Mouse (Mus musculus) ovary, postnatal 14 days (tissue): ENCODE measurements around the gene Atp13a3.
"Not testable (repeated sequence)": the region's sequence is repeated elsewhere in the genome, so short reads cannot be mapped to it uniquely, and the experiment has no call there.

ENCODE experiments used
- DNase-seq: peaks from one replicate; pipeline ENCODE4 v3.0.0; 2022; ENCODE audit warnings: low spot score

Gene Atp13a3

DNA sequence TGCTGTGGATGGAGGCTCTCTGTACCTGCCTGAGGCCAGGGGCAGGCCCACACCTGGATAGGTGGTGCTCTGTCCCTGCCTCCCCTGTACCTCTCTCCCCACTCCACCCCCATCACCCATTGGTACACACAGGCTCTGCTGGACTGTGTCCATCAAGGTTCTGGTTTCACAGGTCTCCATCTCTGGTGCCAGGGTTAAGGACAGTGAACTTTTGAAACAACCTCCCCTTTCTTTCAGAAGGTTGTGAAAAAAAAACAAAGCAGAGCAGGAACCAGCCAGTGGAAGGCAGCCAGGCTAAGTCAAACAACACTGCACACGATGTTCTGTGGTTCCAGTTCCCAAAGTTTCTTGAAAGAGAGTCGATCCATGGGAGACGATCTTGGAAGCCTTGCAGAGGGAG lies 6.9 kb upstream of the Atp13a3 start:
- DNase-seq = no peak

GRCm38 (mm10) chr16:30410914-30411313 lies 5.1 kb upstream of the Atp13a3 start:
- no peak for DNase-seq

DNA sequence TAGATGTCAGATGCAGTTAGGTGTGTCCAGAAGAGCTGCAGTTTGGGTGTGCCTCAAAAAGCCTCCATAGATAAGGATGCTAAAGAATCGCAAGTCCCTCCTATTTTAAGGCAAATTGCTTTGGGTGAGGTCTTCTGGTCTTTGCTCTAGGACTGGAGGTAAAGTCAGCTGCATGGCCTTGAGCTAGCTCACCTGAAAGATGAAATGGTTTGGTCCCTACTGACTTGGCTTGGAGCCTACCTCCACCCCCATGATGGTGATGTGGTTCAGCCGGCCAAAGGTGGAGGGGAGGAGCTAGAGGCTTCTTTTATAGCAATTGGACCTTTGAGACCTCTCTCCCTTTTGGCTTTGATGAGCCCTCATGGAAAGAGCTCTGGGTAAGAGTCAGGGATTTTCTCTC lies 1.7 kb upstream of the Atp13a3 start:
- no peak for DNase-seq

- DNase-seq = no peak
Observed at GRCm38 (mm10) chr16:30403528-30403927, 2.2 kb downstream of the Atp13a3 start.

GRCm38 (mm10) chr16:30397127-30398057 lies 8.4 kb downstream of the Atp13a3 start:
- peak; percentile 16 for DNase-seq

GRCm38 (mm10) chr16:30395136-30395535 lies 10.6 kb downstream of the Atp13a3 start:
- DNase-seq = no peak

GRCm38 (mm10) chr16:30390650-30391340 lies 15.0 kb downstream of the Atp13a3 start:
- DNase-seq = no peak

DNA sequence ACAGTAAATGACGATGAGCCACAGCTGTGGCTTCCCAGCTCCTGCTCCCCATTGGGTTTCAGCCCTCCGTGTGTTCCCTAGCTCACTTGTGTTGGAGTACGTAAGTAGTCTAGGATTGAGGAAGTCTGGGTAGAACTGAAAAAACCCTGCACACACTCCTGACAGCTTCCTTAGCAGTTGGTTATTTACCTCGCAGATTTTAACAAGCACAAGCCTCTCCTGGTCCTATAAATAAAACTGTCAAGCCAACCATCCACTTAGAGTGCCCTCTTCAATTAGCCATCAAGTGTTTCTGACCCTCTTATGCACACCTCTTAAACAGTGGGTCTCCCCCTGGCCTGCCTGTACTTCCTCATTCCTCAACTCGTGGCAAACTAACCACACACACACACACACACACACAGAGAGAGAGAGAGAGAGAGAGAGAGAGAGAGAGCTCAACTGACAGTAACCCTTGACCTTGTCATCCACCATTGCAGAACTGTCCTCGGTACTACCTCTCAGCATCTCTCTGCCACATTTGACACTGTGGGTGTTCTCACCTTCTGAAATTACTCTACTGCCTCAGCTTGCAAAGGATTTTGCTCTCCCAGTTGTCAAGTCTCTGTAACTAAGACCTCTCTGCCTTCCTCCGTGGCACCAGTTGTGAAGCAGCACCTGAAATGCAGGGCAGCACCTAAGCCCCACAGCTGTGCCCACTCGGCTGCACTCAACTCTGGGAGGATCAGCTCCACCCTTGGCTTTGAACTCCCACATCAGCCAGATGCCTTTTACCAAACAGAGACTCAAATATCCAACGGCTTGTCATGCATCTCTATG lies 15.7 kb downstream of the Atp13a3 start:
- no peak for DNase-seq

DNA sequence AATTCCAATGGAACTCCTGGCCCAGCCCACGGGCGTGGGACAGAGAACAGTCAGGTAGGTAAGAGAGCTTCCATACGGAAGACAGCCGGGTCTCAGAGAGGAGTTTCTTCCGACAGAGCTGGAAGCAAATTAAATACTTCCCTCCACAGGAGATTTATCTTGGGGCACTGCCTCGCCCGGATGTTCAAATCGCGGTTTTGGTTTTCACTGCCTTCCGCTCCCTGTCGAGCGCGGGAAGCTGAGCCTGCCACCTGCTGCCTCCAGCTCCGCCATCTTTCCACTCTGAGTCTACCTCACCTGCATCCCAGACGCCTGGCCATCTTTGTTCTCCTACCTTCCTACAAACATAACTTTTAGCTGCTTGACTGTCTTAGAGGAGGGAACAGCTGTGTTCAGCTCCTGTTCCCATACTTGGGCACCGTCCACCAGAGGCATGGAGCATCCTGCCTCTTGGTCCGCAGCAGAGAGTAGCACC lies 16.5 kb downstream of the Atp13a3 start:
- DNase-seq = peak; percentile 11

- DNase-seq = peak; percentile 87
Observed at GRCm38 (mm10) chr16:30388522-30389209, 17.1 kb downstream of the Atp13a3 start.

DNA sequence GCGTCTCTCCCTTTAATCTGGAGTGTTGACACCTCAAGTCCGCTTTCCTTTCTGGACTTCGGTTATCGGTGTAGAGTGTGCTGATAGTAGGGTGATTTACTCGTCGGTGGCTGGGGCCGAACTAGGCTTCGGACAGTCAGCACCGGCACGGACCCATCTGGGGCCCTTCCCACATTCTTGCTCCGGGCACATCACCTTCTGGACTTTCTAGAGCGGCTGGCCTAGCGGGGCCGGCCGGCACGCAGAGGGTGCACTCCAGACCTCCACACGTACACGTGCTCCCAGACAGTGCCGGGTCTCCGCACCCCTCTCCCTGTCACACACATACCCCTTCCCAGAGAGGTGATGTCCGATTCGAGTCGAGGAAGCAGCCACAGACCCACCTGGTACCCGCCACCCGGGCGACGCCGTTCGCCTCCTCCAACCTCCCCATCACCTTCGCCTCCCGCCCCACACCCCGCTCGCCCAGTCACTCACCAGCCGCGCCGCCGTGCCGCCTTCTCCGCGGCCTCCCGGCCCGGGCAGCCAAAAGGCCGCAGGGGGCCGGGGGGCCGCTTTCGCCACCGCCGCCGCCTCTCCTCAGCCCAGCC lies 17.8 kb downstream of the Atp13a3 start:
- DNase-seq = peak; percentile 30

- no peak for DNase-seq
Observed at GRCm38 (mm10) chr16:30386911-30387439, 18.8 kb downstream of the Atp13a3 start.

- DNase-seq = no peak
Observed at GRCm38 (mm10) chr16:30385531-30385930, 20.2 kb downstream of the Atp13a3 start.

DNA sequence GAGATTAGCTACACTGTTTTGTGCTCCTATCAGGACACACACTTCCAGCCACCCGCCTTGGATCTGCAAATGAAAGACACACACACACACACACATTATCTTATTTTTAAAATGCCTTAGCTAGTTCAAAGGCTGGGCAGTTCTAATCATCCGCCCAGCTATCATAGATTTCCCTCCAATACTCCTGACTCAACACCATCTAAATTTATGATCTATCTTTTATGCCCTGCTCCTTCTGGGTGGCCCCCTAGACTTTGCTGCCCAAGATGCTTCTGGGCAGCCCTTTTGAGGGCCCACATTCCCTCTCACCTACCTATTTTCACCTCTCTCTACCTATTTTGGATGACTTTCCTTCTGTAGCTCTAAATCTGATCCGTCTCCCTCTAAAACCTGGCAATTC lies 29.5 kb downstream of the Atp13a3 start:
- no peak for DNase-seq

DNA sequence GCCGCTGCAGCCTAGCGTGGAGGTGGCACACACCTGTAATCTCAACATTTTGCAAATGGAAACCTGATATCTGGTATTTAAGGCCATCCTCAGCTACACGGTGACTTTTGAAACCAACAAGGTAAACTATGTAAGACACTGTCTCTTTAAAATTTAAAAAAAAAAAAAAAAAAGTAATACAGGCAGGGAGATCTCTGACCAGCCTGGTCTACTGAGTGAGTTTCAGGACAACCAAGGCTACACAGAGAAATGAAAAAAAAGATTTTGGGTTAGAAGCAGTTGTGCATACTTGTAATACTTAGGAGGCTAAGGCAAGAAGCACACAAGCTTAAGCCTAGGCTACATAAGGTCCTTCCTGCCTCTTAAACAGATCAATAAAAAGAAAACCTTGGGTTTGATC lies 30.8 kb downstream of the Atp13a3 start:
- DNase-seq = no peak

DNA sequence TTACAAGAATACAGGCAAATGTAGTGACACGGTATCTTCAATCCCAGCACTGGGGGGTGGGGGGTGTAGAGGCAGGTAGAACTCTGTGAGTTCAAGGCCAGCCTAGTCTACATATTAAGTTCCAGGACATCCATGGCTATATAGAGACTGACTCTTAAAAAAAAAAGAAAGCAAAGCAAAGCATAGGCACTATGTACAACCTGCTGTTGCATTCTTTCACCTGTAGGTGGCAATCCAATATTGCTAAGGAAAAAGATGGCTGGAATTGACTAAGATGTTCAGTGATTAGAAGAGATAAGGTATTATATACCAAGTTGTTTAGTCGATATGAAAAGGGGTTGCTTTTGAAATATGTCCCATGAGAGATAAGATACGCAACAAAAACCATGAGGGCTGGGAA lies 31.5 kb downstream of the Atp13a3 start:
- peak; percentile 37 for DNase-seq

DNA sequence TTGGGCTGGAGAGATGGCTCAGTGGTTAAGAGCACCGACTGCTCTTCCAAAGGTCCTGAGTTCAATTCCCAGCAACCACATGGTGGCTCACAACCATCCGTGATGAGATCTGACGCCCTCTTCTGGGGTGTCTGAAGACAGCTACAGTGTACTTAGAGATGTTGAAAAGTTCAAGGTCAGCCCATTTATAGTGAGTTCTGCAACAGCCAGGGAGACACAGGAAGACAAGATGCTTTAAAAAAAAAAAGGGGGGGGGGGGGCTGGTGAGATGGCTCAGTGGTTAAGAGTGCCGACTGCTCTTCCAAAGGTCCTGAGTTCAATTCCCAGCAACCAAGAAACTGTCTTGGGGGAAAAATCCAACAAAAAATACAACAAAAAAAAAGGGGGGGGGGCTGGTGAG lies 32.5 kb downstream of the Atp13a3 start:
- DNase-seq = not testable (repeated sequence)

DNA sequence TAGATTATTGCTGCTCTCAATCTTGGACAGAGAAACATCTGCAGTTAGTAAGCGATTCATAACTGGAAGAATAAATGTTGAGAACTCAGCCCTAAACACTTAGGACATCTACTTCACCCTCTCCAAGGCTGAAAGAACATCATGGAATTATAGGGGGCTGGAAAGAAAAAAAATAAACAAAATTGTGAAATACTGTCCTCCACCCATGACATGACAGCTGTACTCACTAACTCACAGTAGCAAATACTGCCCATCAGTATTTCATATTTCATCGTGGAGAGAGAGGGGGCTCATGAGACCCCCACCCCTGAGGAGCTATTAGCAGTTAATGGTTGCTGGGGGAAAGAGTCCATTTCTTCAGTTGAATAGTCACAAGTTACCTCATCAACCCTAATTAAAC lies 38.4 kb downstream of the Atp13a3 start:
- no peak for DNase-seq

GRCm38 (mm10) chr16:30364604-30365003 lies 41.2 kb downstream of the Atp13a3 start:
- no peak for DNase-seq

DNA sequence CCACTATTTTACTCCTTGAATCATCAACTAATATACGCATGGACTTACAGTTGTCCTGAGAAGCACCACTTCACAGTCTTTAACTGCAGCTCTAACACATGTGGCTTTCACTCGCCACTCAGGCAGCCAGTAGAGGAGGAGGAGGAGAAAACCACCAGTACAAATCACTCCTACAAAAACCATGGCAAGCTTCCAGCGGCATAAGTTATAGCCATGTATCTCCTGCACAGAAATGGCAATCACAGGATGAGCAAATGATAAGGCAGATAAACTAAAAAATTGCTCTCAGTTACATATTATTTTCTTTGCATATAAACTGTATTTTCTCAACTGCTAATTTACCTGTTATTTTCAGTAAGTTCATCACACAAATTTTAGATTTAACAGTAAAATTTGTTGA lies 43.2 kb downstream of the Atp13a3 start:
- no peak for DNase-seq

- DNase-seq = not testable (repeated sequence)
Observed at GRCm38 (mm10) chr16:30353489-30353888, 52.3 kb downstream of the Atp13a3 start.
